Mouse (Mus musculus) cerebellum, adult 9-10 months (tissue): ENCODE data around the gene Rplp2.
"Not testable (repeated sequence)": the region's sequence is repeated elsewhere in the genome, so short reads cannot be mapped to it uniquely, and the experiment has no call there.

Experiments used
- DNase-seq: peaks from one replicate; pipeline ENCODE4 v3.0.0; 2022

The Rplp2 gene

DNA sequence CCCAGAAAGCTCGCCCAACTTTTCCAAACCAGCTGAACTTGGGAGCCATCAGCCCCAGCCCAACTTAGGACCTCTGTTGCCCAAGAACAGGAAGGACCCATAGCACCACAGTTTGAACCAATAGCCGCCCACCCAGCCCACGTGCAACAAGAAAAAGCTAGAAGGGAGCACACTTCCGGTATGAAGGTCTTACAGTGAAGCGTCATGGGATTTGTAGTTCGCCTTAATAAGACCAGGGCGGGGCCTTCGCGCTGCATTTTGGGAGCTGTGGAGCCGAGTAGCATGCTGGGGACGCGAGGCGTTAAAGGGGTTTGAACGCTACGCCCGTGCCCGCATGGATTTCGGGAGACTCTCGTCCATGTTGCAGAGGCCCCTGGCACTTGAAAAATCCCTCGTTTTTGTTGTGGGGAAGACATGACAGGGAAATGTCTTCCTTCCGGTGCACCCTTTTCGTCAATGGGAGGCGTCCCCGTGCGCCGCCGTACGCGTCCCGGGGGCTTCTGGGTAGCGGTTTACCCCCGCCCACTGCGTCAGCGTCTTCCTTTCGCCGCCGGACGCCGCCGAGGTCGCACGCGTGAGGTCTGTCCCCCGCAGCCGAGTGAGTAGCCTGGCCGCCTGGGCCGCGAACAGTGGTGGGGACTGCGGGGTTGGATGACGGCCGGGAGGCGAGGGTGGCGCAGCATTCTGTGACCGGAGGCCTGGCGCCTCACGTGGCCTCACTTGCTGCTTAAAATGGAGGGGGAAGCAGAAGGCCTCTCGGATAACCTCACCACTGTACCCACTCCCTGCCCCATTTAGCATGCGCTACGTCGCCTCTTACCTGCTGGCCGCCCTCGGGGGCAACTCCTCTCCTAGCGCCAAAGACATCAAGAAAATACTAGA lies at the start of gene Rplp2:
Rplp2 (plus strand) TSS at position 261 of the 882 bp plus-strand sequence.
- DNase-seq: peak; percentile 94

GRCm38 (mm10) chr7:141403305-141403704 lies 43.9 kb upstream of the Rplp2 start:
- peak; percentile 62 for DNase-seq

GRCm38 (mm10) chr7:141405466-141405865 lies 41.7 kb upstream of the Rplp2 start:
- no peak for DNase-seq

DNA sequence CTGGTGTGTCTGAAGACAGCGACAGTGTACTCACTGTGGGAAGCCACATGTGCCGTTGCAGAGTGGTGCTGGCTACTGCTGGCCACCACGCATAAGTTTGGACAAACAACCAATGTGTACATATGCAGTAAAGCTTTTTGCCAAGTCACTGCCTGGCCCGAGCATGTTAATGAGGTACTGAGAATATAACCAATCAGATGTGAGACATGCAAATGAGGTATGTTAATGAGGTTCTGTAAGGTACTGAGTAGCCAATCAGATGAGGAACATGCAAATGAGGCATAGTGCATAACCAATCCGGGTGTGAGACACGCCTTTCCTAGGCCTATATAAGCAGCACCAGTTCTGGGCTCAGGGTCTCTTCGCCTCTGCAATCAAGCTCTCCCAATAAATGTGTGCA lies 39.5 kb upstream of the Rplp2 start:
- DNase-seq: not testable (repeated sequence)

GRCm38 (mm10) chr7:141408833-141409232 lies 38.3 kb upstream of the Rplp2 start:
- peak; percentile 96 for DNase-seq

- no peak for DNase-seq
Observed at GRCm38 (mm10) chr7:141410631-141411030, 36.5 kb upstream of the Rplp2 start.

DNA sequence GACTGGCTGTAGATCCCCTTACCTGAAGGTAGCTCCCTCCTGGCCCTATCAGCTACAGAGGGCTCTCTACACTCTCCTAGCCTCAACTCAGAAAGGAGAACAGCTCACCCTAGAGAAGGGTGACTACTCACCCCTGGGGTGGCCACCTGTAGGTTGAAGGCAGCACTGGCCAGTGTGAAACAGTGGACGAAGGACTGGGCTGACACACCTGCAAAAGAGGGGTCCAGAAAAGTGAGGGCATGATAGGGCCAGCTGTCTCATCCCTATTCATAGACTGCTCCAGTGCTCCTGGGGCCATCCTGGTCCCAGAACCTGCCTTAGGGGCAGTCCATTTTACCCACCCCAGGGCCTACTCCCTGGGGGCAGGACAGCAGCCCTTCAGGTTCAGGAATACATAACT lies 35.5 kb upstream of the Rplp2 start:
- no peak for DNase-seq

DNA sequence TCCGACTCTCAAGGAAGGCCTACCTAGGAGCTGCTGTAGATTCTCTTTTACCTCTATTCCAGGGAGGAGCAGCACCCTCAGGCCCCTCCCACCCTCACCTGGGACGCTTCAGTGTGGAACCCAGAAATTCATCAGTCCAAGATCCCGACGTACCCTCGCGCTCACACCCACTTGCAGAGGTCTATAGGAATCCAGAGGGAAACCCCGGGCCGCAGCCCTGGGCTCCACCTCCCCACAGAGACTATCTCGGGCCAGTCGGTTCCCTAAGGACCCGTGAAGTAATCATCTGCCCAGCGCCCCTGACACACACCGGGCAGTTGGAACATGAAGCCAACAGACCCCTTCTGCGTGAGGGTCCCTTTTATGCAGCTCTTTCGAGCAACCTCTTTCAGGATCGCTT lies 33.8 kb upstream of the Rplp2 start:
- DNase-seq: peak; percentile 71

DNA sequence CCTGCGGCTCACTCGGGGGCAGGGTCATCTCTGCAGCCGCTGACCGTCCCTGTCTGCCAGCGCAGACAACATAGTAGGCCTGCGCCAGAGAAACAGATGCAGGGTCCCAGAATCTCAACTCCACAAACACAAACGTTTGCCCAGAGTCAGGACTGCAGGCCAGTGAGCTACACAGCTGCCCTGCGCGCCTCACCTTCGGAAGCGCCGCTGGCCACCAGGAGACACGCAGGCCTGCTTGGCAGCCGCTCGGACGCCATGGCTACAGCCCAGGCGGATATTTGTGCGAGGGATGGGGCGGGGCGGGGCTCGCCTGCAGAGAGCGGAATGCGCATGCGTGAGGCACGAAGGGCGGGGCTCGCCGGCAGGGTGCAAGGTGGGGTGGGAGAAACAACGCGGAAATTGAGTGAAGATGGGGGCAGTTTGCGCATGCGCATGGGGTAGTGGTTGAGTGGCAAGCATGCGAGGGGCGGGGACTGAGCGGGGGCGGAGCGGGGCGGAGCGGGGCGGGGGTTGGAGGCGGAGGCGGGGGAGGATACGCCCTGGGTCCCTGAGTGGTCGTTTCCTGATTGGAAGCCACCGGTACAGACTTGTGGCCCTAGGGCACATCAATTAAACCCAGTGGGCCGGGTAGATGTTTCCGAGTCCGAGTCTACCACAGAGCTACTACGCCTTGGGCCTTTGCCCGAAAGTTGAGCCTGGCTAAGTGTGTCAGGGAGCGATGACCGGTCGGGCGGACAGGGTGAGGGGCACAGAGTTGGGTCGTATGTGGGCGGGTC lies 33.2 kb upstream of the Rplp2 start, which contains the start of gene Gatd1:
Gatd1 (minus strand) TSS at position 328 of the 776 bp plus-strand sequence.
- peak; percentile 98 for DNase-seq

DNA sequence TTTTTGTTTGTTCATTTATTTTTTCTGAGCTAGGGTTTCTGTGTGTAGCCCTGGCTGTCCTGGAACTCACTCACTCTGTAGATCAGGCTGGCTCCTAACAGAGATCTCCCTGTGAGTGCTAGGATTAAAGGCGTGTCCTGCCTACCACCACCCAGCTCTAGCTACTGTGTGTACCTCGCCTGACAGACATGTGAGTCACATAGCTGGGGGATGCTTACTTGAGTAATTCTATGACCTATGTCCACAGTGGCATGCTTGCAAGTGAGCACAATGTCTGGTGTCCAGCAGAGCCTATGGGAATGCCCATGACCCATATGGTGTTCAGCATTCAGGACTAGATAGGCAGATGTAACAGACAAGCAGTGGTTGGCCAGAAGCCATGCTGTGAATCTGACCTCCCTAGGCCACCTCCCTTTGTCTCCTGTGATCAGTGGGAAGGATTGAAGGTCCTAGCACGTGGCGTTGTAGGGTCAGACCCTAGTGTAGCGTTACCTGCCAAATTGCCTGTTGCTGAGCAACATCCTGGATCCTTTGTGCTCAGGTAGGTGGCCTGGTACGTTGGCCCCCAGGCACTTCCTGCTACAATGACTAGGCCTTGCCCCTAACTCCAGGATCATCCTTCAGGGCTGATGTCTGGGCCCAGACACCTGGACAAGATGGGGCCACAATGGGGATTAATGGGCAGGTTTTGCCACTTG lies 30.9 kb upstream of the Rplp2 start:
- DNase-seq: peak; percentile 55

DNA sequence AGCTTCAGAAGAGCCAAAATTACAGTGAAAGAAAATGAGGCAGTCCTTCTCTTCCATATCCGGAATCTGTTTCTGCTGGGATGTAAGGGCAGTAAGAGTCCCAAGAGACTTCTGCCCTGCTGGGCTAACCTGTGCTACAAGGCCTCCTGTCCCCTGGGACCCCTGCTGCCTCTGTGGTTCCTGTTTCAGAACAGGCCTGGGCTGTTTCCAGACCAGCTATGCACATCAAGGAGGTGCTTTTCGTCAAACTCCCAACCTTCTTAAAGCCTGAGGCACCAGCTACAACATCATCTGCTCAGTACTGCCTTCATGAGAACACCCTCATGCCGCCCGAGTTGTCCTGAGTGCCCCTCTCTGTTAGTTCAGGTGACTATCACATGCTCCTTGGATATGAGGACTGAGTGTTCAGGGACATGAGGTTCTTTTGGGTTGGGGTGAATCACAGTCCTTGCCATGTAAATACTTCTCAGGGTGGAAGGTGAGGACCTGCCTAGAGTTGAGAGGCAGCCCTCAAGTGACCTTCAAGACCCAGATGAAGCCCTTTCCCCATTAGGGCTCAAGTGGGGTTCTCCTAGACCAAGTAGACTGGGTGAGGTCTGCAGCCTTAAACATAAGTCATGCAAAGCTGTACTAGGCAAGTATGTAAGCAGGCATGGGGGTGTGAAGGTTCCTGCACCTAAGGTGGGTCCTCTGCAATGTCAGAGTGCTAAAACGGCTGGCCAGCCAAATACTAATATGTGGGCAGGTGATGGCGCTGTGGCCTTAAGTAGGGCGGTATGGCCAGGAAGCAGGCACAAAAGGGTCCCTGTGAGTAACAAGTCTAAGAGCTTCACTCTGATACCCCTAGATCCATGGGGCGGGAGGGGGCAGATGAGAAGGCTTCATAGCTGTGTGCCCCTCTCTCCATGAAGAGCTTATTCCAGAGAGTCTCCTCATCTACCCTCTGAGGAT lies 29.2 kb upstream of the Rplp2 start:
- no peak for DNase-seq

DNA sequence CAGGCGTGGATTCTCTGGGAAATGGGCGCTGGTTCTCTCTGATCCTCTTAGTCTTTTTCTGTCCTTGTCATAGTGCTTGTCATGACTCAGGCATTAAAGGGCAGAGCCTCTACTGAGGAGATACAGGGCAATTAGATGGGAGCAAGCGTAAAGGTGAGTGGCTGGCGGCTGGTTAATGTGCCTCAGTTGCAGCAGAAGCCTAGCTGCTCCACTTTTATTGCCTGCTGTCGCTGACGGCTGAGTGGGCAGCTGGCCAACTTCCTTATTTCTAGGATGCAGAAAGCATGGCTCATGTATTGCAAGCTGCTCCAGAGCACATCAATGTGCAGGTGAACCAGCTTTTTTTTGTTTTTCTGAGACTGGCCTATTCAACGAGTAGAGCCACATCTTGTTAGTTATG lies 28.2 kb upstream of the Rplp2 start:
- no peak for DNase-seq

- no peak for DNase-seq
Observed at GRCm38 (mm10) chr7:141420030-141420702, 27.0 kb upstream of the Rplp2 start.

DNA sequence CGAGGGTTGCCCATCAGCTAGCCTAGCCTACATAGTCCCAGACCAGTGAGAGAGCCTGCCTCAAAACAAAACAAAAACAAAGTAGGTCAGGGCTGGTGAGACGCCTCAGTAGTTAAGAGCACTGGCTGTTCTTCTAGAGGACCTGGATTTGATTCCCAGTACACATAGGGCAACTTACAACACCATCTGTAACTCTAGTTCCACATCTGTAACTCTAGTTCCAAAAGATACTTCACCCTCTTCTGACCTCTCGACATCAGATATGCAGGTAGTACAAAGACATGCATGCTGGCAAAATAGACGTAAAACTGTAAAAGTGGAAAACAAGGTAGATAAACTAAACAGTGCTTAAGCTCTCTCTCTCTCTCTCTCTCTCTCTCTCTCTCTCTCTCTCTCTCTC lies 23.4 kb upstream of the Rplp2 start:
- DNase-seq: no peak

DNA sequence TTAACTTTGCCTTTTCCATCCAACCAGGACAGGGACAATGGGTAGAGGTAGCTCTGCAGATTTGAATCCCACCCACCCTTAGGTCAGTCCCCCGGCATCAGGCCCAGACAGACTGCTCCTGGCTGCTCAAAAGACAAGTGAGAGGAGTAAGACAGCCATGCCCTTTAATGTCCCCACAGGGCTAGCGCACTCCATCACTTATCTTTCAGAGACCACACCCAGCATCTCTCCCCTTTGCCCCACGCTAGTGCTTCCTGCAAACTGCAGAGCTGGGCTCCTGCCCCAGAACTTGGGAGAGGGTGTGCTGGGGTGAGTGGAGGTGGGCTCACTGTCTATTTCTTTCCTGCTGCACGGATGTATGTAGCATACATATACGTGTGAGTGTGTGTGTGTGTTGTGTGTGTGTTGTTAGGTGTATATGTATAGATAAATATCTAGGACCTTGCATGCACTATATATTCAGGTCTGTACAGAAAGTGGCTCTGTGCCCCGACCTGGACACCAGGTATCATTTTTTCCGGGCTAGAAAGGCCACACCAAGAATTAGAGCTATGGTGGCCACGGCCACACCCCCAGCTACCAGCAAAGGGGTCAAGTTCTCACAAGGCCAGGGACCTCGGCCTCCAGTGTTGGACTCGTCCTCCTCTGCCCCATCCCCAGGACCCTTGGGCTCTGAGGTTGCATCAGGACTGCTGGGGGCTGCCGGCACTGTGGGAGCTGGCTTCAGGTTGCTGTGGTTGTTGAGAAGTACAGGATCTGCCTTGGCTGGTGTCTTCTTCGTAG lies 20.0 kb upstream of the Rplp2 start:
- DNase-seq: no peak

GRCm38 (mm10) chr7:141428701-141429100 lies 18.5 kb upstream of the Rplp2 start:
- DNase-seq: no peak

GRCm38 (mm10) chr7:141429310-141429709 lies 17.9 kb upstream of the Rplp2 start, which contains the start of gene Cend1:
Gene Cend1, minus strand, starts transcription at chr7:141429491.
- DNase-seq: peak; percentile 94

DNA sequence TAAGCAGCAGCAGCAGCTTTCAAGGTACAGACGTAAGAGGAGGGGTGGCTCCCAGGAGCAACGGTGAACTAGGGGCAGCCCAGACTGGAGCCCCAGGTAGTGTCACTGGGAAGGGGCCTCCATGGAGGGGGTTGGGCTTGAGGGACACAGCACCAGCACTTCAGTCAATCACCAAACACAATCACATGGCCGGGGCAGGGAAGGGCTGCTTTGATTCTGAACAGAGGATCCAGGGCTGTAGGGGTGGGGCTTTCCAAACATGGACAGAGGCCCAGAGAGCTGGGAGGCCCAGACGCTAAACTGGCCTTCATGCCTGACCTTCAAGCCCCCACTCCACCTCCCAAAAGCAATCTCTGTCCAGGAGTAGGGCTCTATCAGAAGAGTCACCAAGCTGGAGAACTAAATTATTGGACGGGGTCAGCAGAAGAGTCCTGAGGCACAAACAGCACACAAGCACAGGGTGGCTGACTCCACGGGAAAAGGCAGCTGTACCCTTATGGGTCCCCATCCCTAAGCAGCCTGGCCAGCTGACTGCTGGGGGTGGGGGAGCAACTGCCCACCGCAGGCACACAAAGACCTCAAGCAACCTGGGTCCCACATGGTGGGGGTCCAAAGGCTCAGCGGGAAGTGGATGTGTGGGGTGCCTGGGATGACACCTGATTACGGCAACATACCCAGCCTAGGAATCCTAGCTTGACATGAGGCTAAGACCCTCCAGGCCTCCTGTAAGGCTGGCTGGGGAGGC lies 17.2 kb upstream of the Rplp2 start:
- peak; percentile 71 for DNase-seq

GRCm38 (mm10) chr7:141430585-141431240 lies 16.5 kb upstream of the Rplp2 start:
- peak; percentile 63 for DNase-seq
